Mouse (Mus musculus): ENCODE results near the gene Zfp273. TPM values are rescaled to one million over a fixed set of nuclear protein-coding genes. Genes with fewer than 3 reads are reported as not detected.

Gene Zfp273
- polyA plus RNA-seq, 1 experiment from 2014 or later: 13.9 TPM

Other genes starting within 250 kb of the Zfp273 start
- gene Zfp729b, start 204.0 kb upstream of the Zfp273 start, polyA plus RNA-seq (2015; fragmentation: Nextera tagmentation; extraction: Ambion mirVana): 5.2 and 6.7 TPM in 2 replicates
- gene Gm49345, start 176.0 kb upstream of the Zfp273 start, polyA plus RNA-seq (2015; fragmentation: Nextera tagmentation; extraction: Ambion mirVana): 0.17 and 0.46 TPM in 2 replicates
- gene Zfp729a, start 175.9 kb upstream of the Zfp273 start, polyA plus RNA-seq (2015; fragmentation: Nextera tagmentation; extraction: Ambion mirVana): 3.5 and 4.1 TPM in 2 replicates
- gene Zfp738, start 126.7 kb upstream of the Zfp273 start, polyA plus RNA-seq (2015; fragmentation: Nextera tagmentation; extraction: Ambion mirVana): 16.2 and 21.1 TPM in 2 replicates
- 11.9 and 13.2 TPM in 2 replicates for gene Zfp65, start 84.6 kb upstream of the Zfp273 start, polyA plus RNA-seq (2015; fragmentation: Nextera tagmentation; extraction: Ambion mirVana)
- gene Zfp85, start 58.5 kb upstream of the Zfp273 start, polyA plus RNA-seq (2015; fragmentation: Nextera tagmentation; extraction: Ambion mirVana): 7.1 and 8.6 TPM in 2 replicates
- gene Zfp493, start 34.0 kb upstream of the Zfp273 start, polyA plus RNA-seq (2015; fragmentation: Nextera tagmentation; extraction: Ambion mirVana): 2.8 and 3.5 TPM in 2 replicates
- 4.6 and 5.2 TPM in 2 replicates for gene Gm10037, start 17.4 kb downstream of the Zfp273 start, polyA plus RNA-seq (2015; fragmentation: Nextera tagmentation; extraction: Ambion mirVana)
- gene BC048507, start 49.6 kb downstream of the Zfp273 start, polyA plus RNA-seq (2015; fragmentation: Nextera tagmentation; extraction: Ambion mirVana): not detected in 2 replicates